Mouse (Mus musculus) stomach, postnatal 0 days (tissue): ENCODE results near the gene Shd. TPM values are rescaled to one million over a fixed set of nuclear protein-coding genes. Genes with fewer than 3 reads are reported as not detected.
A peak's percentile ranks its signal among the peaks of the same experiment; 100 is the strongest.

Experiments used
- ATAC-seq: fragments of 200-750 bp; cut with Nextera tagmentation; 2 replicates; pipeline ENCODE4 v1.8.0; 2017; ENCODE audit not compliant: low FRiP score, low TSS enrichment
- DNase-seq: peaks from one replicate; pipeline ENCODE4 v3.0.0-alpha.2; 2016; ENCODE audit warnings: low spot score
- H3K27ac ChIP-seq: fragments of 300-500 bp; sonication (generic); replicated peaks from 2 replicates; pipeline ENCODE4 v1.5.1; 2014; ENCODE audit warnings: mild to moderate bottlenecking, control low read depth
- H3K27me3 ChIP-seq: fragments of 300-500 bp; sonication (generic); 2 replicates; pipeline ENCODE4 v1.6.1; 2014; ENCODE audit warnings: low read length; ENCODE audit not compliant: control insufficient read depth, insufficient read depth
- H3K36me3 ChIP-seq: fragments of 300-500 bp; sonication (generic); 2 replicates; pipeline ENCODE4 v1.6.1; 2014; ENCODE audit warnings: low read length, mixed read lengths; ENCODE audit not compliant: control insufficient read depth, insufficient read depth
- H3K4me1 ChIP-seq: fragments of 300-500 bp; sonication (generic); replicated peaks from 2 replicates; pipeline ENCODE4 v1.6.1; 2014; ENCODE audit warnings: antibody characterized with exemption; ENCODE audit not compliant: control insufficient read depth, insufficient read depth
- H3K4me2 ChIP-seq: fragments of 300-500 bp; sonication (generic); replicated peaks from 2 replicates; pipeline ENCODE4 v1.6.1; 2014; ENCODE audit warnings: low read depth, mild to moderate bottlenecking, control low read depth, moderate library complexity
- H3K4me3 ChIP-seq: fragments of 300-500 bp; sonication (generic); 2 replicates; pipeline ENCODE4 v1.5.1; 2014; ENCODE audit warnings: low read depth, low read length, control low read depth
- H3K9ac ChIP-seq: fragments of 300-500 bp; sonication (generic); 2 replicates; pipeline ENCODE4 v1.6.1; 2014; ENCODE audit warnings: mild to moderate bottlenecking, low read length, control low read depth, mixed read lengths
- H3K9me3 ChIP-seq: fragments of 300-500 bp; sonication (generic); 2 replicates; pipeline ENCODE4 v1.6.1; 2016; ENCODE audit warnings: low read length; ENCODE audit not compliant: control insufficient read depth
- CTCF ChIP-seq: IDR thresholded peaks from 2 replicates; pipeline ENCODE4 v1.5.1; 2016; ENCODE audit warnings: antibody characterized with exemption, low read depth, mild to moderate bottlenecking, moderate library complexity
- EP300 ChIP-seq: optimal IDR thresholded peaks from 2 replicates; pipeline ENCODE3; 2016; ENCODE audit warnings: antibody characterized with exemption
- WGBS: fragments of 180-500 bp; shearing (Covaris S2); extraction: QIAGEN DNeasy Blood & Tissue Kit; methylation state at CpG from one replicate; pipeline ENCODE4 v1.1.7; 2014; 5-methylcytosine and 5-hydroxymethylcytosine counted together
- polyA plus RNA-seq: library from polyadenylated mRNA; unstranded; fragments of >200 nt; fragmentation: Nextera tagmentation; extraction: Ambion mirVana; gene quantifications from 2 replicates; pipeline ENCODE4 v1.2.1, GENCODE M21; 2015

Gene Shd
- polyA plus RNA-seq, 1 experiment from 2014 or later: 3.4 TPM

GRCm38 (mm10) chr17:56022989-56023290 lies 52.7 kb downstream of the Shd start:
- Histone ChIP-seq H3K9me3 (no peaks in the 10 kb centered on the region), H3K4me2 (no peak overlapping the region), H3K9ac (no peak overlapping the region), H3K4me3 (no peak overlapping the region), H3K27me3 (no peaks in the 10 kb centered on the region), H3K4me1 (no peaks in the 10 kb centered on the region), H3K27ac (peak overlapping the region; percentile 76; the same call in 1 of the 2 replicates), H3K36me3 (peaks cover 10% of the 10 kb centered on the region)
- WGBS: 88% methylated on average over 4 of the region's 4 CpGs
- no peak for DNase-seq
- ATAC-seq: no peak
- TF ChIP-seq CTCF (no peak), EP300 (no peak)

- DNase-seq (no peak), ATAC-seq (no peak)
- 64% methylated on average over 5 of the region's 5 CpGs for WGBS
- peak overlapping the region; percentile 76; the same call in 1 of the 2 replicates for H3K27ac ChIP-seq
- H3K4me1 ChIP-seq: no peaks in the 10 kb centered on the region
- H3K36me3 ChIP-seq: peaks cover 9% of the 10 kb centered on the region
- no peaks in the 10 kb centered on the region for H3K27me3 ChIP-seq
- H3K4me3 ChIP-seq: no peak overlapping the region
- H3K4me2 ChIP-seq: no peak overlapping the region
- H3K9ac ChIP-seq: no peak overlapping the region
- TF ChIP-seq EP300: no peak
- TF ChIP-seq CTCF: no peak
- no peaks in the 10 kb centered on the region for H3K9me3 ChIP-seq
Observed at GRCm38 (mm10) chr17:56023386-56023785, 53.1 kb downstream of the Shd start.

- H3K9ac ChIP-seq: no peak overlapping the region
- TF ChIP-seq CTCF: no peak
- no peak for TF ChIP-seq EP300
- no peaks in the 10 kb centered on the region for H3K27me3 ChIP-seq
- H3K27ac ChIP-seq: peak overlapping the region; percentile 76; the same call in 1 of the 2 replicates
- ATAC-seq: no peak
- no peak overlapping the region for H3K4me2 ChIP-seq
- no peaks in the 10 kb centered on the region for H3K9me3 ChIP-seq
- H3K36me3 ChIP-seq: peaks cover 2% of the 10 kb centered on the region; the same call in 1 of the 2 replicates
- 52% methylated on average over 2 of the region's 2 CpGs for WGBS
- H3K4me1 ChIP-seq: no peaks in the 10 kb centered on the region
- no peak for DNase-seq
- no peak overlapping the region for H3K4me3 ChIP-seq
Observed at GRCm38 (mm10) chr17:56024476-56024875, 54.2 kb downstream of the Shd start.

GRCm38 (mm10) chr17:56024931-56025330 lies 54.7 kb downstream of the Shd start:
- Histone ChIP-seq H3K4me1 (no peaks in the 10 kb centered on the region), H3K9ac (no peak overlapping the region), H3K27ac (0 out of 2 replicates have a peak overlapping the region, but pooled peaks have one; percentile 20), H3K36me3 (peaks cover 2% of the 10 kb centered on the region; the same call in 1 of the 2 replicates), H3K4me3 (no peak overlapping the region), H3K4me2 (no peak overlapping the region), H3K9me3 (no peaks in the 10 kb centered on the region), H3K27me3 (no peaks in the 10 kb centered on the region)
- ATAC-seq (no peak), DNase-seq (no peak)
- TF ChIP-seq CTCF (no peak), EP300 (no peak)
- WGBS: 66% methylated on average over 5 of the region's 5 CpGs

Other genes starting within 250 kb of the Shd start
- gene Adgre4, start 220.5 kb upstream of the Shd start, polyA plus RNA-seq: 0.21 and 0.23 TPM in 2 replicates
- gene Zfp119a, start 91.5 kb upstream of the Shd start, polyA plus RNA-seq: 7.3 and 7.5 TPM in 2 replicates
- gene Zfp959, start 78.4 kb upstream of the Shd start, polyA plus RNA-seq: 7.5 and 7.7 TPM in 2 replicates
- 4.9 and 5.8 TPM in 2 replicates for gene Zfp119b, start 21.0 kb upstream of the Shd start, polyA plus RNA-seq
- 2.7 and 3.1 TPM in 2 replicates for gene Ebi3, start 17.8 kb upstream of the Shd start, polyA plus RNA-seq
- 12.5 and 12.6 TPM in 2 replicates for gene Yju2, start 11.4 kb upstream of the Shd start, polyA plus RNA-seq
- 2.7 and 3.5 TPM in 2 replicates for gene Fsd1, start 16.0 kb downstream of the Shd start, polyA plus RNA-seq
- 44.2 and 50.6 TPM in 2 replicates for gene Stap2, start 35.1 kb downstream of the Shd start, polyA plus RNA-seq
- gene Mpnd, start 35.2 kb downstream of the Shd start, polyA plus RNA-seq: 28.9 and 34.9 TPM in 2 replicates
- gene Sh3gl1, start 66.2 kb downstream of the Shd start, polyA plus RNA-seq: 100 and 101 TPM in 2 replicates
- 4.5 and 5.0 TPM in 2 replicates for gene Chaf1a, start 70.0 kb downstream of the Shd start, polyA plus RNA-seq
- gene Ubxn6, start 104.6 kb downstream of the Shd start, polyA plus RNA-seq: 43.0 and 45.1 TPM in 2 replicates
- 37.8 and 38.4 TPM in 2 replicates for gene Hdgfl2, start 109.2 kb downstream of the Shd start, polyA plus RNA-seq
- gene Plin4, start 139.3 kb downstream of the Shd start, polyA plus RNA-seq: 0.95 and 1.4 TPM in 2 replicates
- 0.48 and 0.65 TPM in 2 replicates for gene Plin5, start 147.1 kb downstream of the Shd start, polyA plus RNA-seq
- 1.2 and 1.9 TPM in 2 replicates for gene Lrg1, start 151.5 kb downstream of the Shd start, polyA plus RNA-seq
- gene Sema6b, start 169.9 kb downstream of the Shd start, polyA plus RNA-seq: 0.31 and 0.39 TPM in 2 replicates
- 4.4 and 5.2 TPM in 2 replicates for gene Tnfaip8l1, start 192.0 kb downstream of the Shd start, polyA plus RNA-seq
- gene Mydgf, start 213.5 kb downstream of the Shd start, polyA plus RNA-seq: 77.0 and 83.0 TPM in 2 replicates
- gene Dpp9, start 248.4 kb downstream of the Shd start, polyA plus RNA-seq: 13.8 and 14.0 TPM in 2 replicates